Mouse (Mus musculus): ENCODE results near the gene Gm21170.
"Not testable (repeated sequence)": the region's sequence is repeated elsewhere in the genome, so short reads cannot be mapped to it uniquely, and the experiment has no call there.

Gm21170 gene

GRCm38 (mm10) chrY:47690998-47691397, at the start of gene Gm21170:
Gene Gm21170, minus strand, starts transcription at chrY:47691098.
- not testable (repeated sequence) for DNase-seq (ENCODE audit: low spot score)
